Mouse (Mus musculus): ENCODE results near the gene Glrp1.

DNA sequence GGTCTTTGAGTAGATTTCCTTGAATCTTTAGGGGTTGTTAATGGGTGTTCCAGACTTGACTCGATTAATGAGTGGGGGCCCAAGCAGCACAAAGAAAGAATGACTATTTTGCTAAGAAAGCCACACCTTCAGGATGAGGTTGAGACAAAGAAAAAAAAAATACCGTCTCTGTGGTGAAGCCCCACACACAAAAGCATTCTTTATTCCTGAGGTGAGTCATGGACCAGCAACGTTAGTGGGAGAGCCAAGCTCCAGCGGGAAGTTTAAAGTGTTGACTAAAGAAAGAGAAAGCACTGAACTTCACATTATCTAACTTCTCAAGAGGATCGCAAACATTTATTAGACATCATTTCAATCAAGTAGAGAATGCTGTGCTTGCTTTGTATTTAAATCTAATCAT lies 24.2 kb upstream of the Glrp1 start:
- TF ChIP-seq CTCF (IDR thresholded peaks at IDR 0.05; ENCODE audit: low read depth) (no peak), EP300 (optimal IDR thresholded peaks at IDR 0.05) (no peak)
